Mouse (Mus musculus) spleen, postnatal 36 days (tissue): ENCODE data around the gene Gm29564.
"Not testable (repeated sequence)": the region's sequence is repeated elsewhere in the genome, so short reads cannot be mapped to it uniquely, and the experiment has no call there.

Experiments
- DNase-seq, 2 experiments: peaks; one replicate each; pipeline ENCODE4 v3.0.0; 2022; ENCODE audit warnings: low spot score in 2 of 2, mixed read lengths in 1 of 2

The Gm29564 gene

DNA sequence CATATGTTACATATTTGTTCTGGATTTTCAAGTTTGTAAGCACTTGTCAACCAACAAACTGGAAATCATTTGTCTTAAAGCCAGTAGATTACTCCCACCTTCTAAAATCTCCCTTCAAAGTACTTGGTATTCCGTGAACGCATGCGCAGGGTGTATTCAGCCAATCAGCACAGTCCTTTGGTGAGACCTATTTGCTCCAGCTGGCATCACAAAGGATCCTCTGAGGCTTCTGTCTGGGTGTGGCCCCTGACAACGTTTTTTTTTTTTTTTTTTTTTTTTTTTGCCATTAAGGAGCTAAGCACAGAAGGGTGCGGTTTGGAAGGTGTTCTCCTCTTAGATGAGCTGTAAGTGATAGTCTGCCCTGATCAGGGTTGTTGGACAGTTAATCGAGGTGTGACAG is at the start of gene Gm29564:
Gene Gm29564, plus strand, starts transcription at position 301 of the 400 bp plus-strand sequence.
- not testable (repeated sequence) for DNase-seq
